Mouse (Mus musculus) liver, adult 2 months (tissue): ENCODE results near the gene Phxr2.

Experiments used
- CTCF ChIP-seq: fragments of 200-500 bp; IDR thresholded peaks from 2 replicates; pipeline ENCODE4 v1.5.1; 2011; ENCODE audit warnings: low read depth, low read length, control low read depth
- POLR2A ChIP-seq: fragments of 200-500 bp; IDR thresholded peaks from 2 replicates; pipeline ENCODE4 v1.6.1; 2011; ENCODE audit warnings: low read length, control low read depth; ENCODE audit not compliant: insufficient read depth; ENCODE audit errors: extremely low read depth

DNA sequence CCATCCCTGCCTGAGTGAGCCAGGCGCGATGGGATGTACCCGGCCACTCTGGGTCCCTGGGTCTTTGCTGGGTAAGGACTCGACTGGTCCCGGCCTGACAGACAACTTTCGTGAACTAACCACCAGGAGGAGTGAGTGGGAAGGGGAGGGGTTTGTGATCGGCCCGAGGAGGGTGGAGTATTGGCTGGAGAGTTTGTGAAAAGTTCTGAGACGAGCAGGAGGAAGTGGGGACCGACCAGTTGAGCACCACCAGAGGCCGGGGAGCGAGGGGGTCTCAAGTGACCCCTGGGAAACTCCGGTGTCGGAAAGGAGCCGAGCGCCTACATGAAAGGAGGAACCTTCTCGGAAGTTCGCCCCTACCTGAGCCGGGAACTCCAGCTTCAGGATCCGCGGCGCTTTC lies 18.2 kb downstream of the Phxr2 start, which contains the start of gene Galnt4:
- peak; percentile 76 for TF ChIP-seq CTCF
- TF ChIP-seq POLR2A: 0 out of 2 replicates have a peak, but pooled peaks have one; percentile 46
